Mouse (Mus musculus) lung, adult 2 months (tissue): ENCODE results near the gene Tet1.

Experiments
- CTCF ChIP-seq: fragments of 200-500 bp; IDR thresholded peaks from 2 replicates; pipeline ENCODE4 v1.5.1; 2011; ENCODE audit warnings: mild to moderate bottlenecking, low read length, control low read depth; ENCODE audit not compliant: insufficient read depth
- POLR2A ChIP-seq: fragments of 200-500 bp; IDR thresholded peaks from 2 replicates; pipeline ENCODE4 v1.6.1; 2011; ENCODE audit warnings: low read depth, mild to moderate bottlenecking, control low read depth, low read length, borderline replicate concordance; ENCODE audit errors: extremely low read depth

DNA sequence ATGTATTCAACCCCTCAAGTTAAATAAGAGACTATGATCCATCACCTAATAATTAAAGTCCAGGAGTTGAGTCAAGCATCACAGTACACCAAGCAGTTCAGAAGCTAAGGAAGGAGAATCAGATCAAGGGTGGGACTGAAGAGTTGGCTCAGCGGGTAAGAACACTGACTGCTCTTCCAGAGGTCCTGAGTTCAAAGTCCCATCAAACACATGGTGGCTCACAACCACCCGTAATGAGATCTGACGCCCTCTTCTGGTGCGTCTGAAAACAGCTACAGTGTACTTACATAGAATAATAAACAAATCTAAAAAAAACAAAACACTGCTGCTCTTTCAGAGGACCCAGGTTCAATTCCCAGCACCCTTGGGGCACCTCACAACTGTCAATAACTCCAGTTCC, 34.0 kb downstream of the Tet1 start:
- no peak for TF ChIP-seq CTCF
- no peak for TF ChIP-seq POLR2A
